Mouse (Mus musculus): ENCODE data around the gene Efna5.

DNA sequence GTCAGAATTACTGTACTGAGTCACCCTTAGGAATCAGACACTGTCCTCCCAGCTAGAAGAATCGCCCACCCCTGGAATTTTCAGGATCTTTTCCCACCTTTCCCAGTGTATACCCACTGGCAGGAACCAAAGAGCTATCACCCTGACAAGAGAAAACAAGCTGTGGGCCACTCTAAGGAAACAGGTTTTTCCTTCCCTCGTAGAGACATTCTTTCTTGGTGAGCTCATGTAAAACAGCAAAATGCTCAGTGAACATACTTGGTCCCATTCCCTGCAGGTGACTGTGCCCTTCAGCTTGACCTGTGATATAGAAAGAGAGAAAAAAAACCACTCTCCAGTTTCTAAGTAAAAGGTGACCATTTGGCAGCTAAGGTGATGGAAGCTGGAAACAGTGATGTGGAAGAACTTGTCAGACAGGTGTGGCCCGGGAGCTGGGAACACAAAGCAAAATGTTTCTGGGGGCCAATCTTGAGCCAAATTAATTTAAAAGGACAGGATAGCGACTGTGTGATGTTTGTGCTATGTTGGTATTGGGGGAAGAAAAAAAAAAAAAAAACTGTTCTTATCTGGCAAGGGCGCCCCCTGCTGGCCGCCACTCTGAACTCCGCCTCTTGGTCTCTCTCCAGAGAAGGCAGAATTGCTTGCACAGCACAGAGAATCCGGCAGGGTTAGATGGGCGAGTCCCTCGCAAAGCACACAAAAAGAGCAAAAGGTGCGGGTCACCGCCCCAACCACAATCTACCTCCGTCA, 97.4 kb downstream of the Efna5 start:
- peak; percentile 83 for TF ChIP-seq CTCF (IDR thresholded peaks at IDR 0.05; ENCODE audit: control insufficient read depth, insufficient read depth, insufficient replicate concordance, low read depth, low read length)
- no peak for TF ChIP-seq POLR2A (IDR thresholded peaks at IDR 0.05; ENCODE audit: control insufficient read depth, low read depth, low read length)

Data from testis, adult 2 months (tissue).